Mouse (Mus musculus): ENCODE results near the gene Fmn2.

DNA sequence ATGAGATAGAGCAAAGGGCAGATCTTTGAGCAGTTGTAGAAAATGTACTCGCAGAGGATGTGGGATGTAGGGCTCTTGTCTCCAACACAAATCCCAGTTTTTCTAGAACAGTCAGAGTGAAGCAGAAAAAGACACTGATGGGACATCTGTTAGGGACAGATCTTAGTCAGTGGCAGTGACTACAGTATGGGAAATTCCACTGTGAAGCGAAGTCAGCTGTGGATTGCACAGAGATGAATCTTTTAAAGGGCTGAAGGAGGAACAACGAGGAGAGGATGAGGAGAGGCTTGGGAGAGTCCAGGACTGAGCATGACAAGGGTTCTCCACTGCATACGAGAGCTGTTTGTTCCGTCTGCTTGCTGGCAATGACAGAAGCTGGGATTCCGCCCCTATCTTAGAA lies 96.6 kb downstream of the Fmn2 start:
- no peak for TF ChIP-seq CTCF (IDR thresholded peaks at IDR 0.05)
- no peak for TF ChIP-seq EP300 (IDR thresholded peaks at IDR 0.05)
